Mouse (Mus musculus): ENCODE measurements around the gene Bves. TPM values are rescaled to one million over a fixed set of nuclear protein-coding genes. Genes with fewer than 3 reads are reported as not detected.
"Not testable (repeated sequence)": the region's sequence is repeated elsewhere in the genome, so short reads cannot be mapped to it uniquely, and the experiment has no call there.

Bves gene
- 7.1 and 7.8 TPM in 2 replicates for polyA plus RNA-seq (2015; fragmentation: Nextera tagmentation; extraction: Ambion mirVana)

DNA sequence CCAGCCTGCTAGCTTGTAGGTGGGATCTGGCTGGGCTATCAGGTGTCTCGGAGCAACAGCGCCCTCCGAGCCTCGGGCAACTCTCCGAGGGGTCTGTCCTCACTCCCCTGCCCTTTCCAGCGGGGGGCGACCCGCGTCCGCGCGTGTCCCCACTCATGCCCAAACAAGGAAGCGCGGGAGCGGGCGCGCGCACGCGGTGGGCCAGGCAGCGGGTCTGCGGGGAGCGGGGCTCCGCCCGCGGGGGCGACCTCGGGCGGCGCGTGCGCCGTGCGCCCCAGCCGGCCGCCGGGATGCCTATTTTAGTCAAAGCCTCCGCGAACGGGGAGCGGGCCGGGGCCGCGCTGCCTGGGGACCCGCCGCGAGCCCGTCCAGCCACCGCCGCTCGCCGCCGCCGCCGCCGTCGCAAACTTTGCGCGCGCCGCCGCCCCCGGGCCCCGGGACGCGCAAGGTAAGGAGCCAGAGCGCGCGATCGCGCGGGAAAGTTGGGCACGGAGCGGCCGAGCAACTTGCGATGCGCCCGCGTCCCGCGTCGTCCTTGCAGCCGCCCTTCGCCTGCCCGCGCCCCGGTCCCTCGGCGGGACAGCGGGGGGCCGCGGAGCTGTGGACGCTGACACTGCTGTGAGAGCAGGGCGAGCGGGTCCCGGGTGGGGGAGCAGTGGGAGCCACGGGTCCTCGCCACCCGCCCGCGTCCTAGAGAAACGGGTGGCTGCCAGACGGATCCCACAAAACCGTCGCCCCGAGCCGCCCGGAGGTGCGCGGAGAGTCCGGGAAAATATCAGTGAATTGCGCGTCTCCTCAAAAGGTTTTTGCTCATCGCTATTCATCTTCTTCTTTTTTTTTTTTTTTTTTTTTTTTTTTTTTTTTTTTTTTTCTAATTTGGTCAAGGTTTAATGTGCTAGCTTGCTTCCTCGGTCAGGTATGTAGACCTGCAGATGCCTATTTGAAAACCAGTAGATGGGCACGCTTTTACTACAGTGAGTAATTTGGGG, at the start of gene Bves:
Gene Bves, plus strand, starts transcription at position 339 of the 989 bp plus-strand sequence.
- no peak within 1 kb of the TSS for H3K27ac ChIP-seq
- H3K4me3 ChIP-seq (replicated peaks): peak within 1 kb of the TSS; percentile 59
- peak within 1 kb of the TSS; percentile 76 for H3K4me2 ChIP-seq
- H3K36me3 ChIP-seq: no peaks in the 10 kb centered on the region
- H3K9me3 ChIP-seq: no peaks in the 10 kb centered on the region
- 1% methylated on average over 90 of the region's 116 CpGs for WGBS
- H3K4me1 ChIP-seq: no peaks in the 10 kb centered on the region
- ATAC-seq (ENCODE audit: insufficient read depth, low FRiP score, low read depth): peak; percentile 77
- peaks cover 15% of the 10 kb centered on the region for H3K27me3 ChIP-seq (replicated peaks)
- H3K9ac ChIP-seq: peak within 1 kb of the TSS; percentile 32; the same call in 1 of the 2 replicates

GRCm38 (mm10) chr10:45288351-45288750, 47.2 kb upstream of the Bves start:
- no peak for ATAC-seq (ENCODE audit: insufficient read depth, low FRiP score, low read depth)
- WGBS: 43% methylated on average over 7 of the region's 7 CpGs

DNA sequence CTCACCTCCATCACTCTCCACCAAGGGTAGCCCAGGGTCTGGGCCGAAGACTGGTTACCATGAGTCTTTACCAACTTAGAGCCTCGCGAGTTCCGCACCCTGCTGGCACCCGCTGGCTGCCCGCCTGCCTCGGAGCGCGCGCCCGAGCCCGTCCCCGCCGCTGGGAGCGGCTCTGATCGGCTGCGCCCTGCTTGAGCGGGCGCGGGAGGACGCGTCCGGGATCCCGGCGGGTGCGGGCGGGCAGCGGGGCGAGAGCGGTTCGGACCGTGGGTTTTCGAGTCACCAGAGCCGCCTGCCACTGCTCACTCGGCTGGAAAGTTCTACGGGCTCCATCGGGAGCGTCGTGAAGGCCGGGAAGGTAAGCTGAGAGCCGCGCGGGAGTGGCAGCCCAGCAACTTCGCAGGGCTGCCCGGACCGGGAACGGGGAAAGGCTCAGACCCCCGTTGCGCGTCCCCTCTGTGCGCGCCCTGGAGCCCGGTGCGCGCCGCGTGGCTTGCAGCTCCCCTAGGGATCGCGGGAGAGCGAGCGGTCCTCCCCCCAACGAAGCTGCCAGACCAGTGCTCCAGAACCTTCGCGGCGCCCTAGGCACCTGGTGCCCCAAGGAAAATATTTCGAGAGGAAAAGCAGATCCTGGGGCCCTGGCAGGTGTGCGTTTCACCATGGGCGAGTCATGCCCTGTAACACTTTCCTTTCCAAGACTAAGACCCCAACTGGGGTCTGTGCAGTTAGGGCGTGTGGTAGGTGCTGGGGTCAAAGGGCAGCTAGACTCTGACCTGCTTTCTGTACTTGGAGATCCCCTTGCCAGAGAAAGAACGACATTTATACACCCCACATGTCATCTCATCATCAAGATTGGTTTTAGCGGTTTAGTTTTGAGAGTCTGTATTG, 46.1 kb upstream of the Bves start:
- ATAC-seq (ENCODE audit: insufficient read depth, low FRiP score, low read depth): peak; percentile 65; the same call in 1 of the 2 replicates
- no peaks in the 10 kb centered on the region for H3K4me1 ChIP-seq
- H3K27me3 ChIP-seq (replicated peaks): peaks cover 16% of the 10 kb centered on the region
- H3K9me3 ChIP-seq: no peaks in the 10 kb centered on the region
- no peak overlapping the region for H3K27ac ChIP-seq
- WGBS: 1% methylated on average over 62 of the region's 71 CpGs
- H3K36me3 ChIP-seq: no peaks in the 10 kb centered on the region
- peak overlapping the region; percentile 96 for H3K4me2 ChIP-seq
- peak overlapping the region; percentile 55 for H3K4me3 ChIP-seq (replicated peaks)
- H3K9ac ChIP-seq: 0 out of 2 replicates have a peak overlapping the region, but pooled peaks have one; percentile 12

More at GRCm38 (mm10) chr10:45288351-45288750, 47.2 kb upstream of the Bves start:
- H3K4me2 ChIP-seq: no peak overlapping the region
- H3K4me1 ChIP-seq: no peaks in the 10 kb centered on the region
- H3K4me3 ChIP-seq (replicated peaks): no peak overlapping the region
- H3K9ac ChIP-seq: no peak overlapping the region
- peaks cover 16% of the 10 kb centered on the region for H3K27me3 ChIP-seq (replicated peaks)
- no peak overlapping the region for H3K27ac ChIP-seq
- no peaks in the 10 kb centered on the region for H3K36me3 ChIP-seq
- H3K9me3 ChIP-seq: no peaks in the 10 kb centered on the region

- peaks cover 16% of the 10 kb centered on the region for H3K27me3 ChIP-seq (replicated peaks)
- no peaks in the 10 kb centered on the region for H3K36me3 ChIP-seq
- H3K9ac ChIP-seq: no peak overlapping the region
- no peak overlapping the region for H3K4me3 ChIP-seq (replicated peaks)
- H3K9me3 ChIP-seq: no peaks in the 10 kb centered on the region
- H3K4me2 ChIP-seq: no peak overlapping the region
- WGBS: 64% methylated on average over 5 of the region's 5 CpGs
- no peaks in the 10 kb centered on the region for H3K4me1 ChIP-seq
- no peak for ATAC-seq (ENCODE audit: insufficient read depth, low FRiP score, low read depth)
- no peak overlapping the region for H3K27ac ChIP-seq
These were observed 45.0 kb upstream of the Bves start for GRCm38 (mm10) chr10:45290618-45291017.

- not testable (repeated sequence) for H3K9ac ChIP-seq; H3K36me3 ChIP-seq; H3K27ac ChIP-seq; H3K9me3 ChIP-seq; ATAC-seq (ENCODE audit: insufficient read depth, low FRiP score, low read depth); H3K4me1 ChIP-seq; H3K4me2 ChIP-seq; H3K4me3 ChIP-seq (replicated peaks)
- peaks cover 16% of the 10 kb centered on the region for H3K27me3 ChIP-seq (replicated peaks)
- WGBS: 48% methylated on average over 4 of the region's 4 CpGs
These were observed 43.4 kb upstream of the Bves start for GRCm38 (mm10) chr10:45292159-45292558.

DNA sequence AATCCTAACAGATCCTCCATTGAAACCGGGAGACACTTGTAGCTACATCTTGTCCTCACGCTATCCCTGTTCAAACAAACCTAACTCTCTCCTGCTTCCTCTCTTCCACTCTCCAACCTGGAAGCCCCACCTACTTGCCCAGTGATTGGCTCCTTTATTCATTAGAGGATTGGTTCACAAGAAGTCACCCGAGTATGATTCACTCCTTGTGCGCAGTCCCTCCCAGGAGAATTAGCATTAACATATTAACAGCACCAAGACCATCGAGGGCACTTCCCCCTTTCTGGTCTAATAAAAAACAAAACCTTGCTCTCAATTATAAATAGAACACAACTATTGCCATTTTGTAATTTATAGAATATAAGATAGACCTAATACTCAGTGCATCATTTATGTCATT, 40.5 kb upstream of the Bves start:
- Histone ChIP-seq H3K4me1 (no peaks in the 10 kb centered on the region), H3K9me3 (no peaks in the 10 kb centered on the region)
- no peak for ATAC-seq (ENCODE audit: insufficient read depth, low FRiP score, low read depth)

GRCm38 (mm10) chr10:45298503-45298902, 37.1 kb upstream of the Bves start:
- Histone ChIP-seq H3K36me3 (no peaks in the 10 kb centered on the region), H3K9me3 (no peaks in the 10 kb centered on the region), H3K27me3 (replicated peaks) (no peaks in the 10 kb centered on the region), H3K4me2 (no peak overlapping the region), H3K4me3 (replicated peaks) (no peak overlapping the region), H3K4me1 (no peaks in the 10 kb centered on the region), H3K27ac (no peak overlapping the region), H3K9ac (no peak overlapping the region)
- WGBS: 76% methylated on average over 6 of the region's 6 CpGs
- ATAC-seq (ENCODE audit: insufficient read depth, low FRiP score, low read depth): no peak

More for the DNA sequence above, 40.5 kb upstream of the Bves start:
- Histone ChIP-seq H3K27ac (no peak overlapping the region), H3K4me3 (replicated peaks) (no peak overlapping the region), H3K4me2 (no peak overlapping the region), H3K36me3 (no peaks in the 10 kb centered on the region), H3K27me3 (replicated peaks) (0 out of 2 replicates have a peak, but pooled peaks cover 4% of the 10 kb centered on the region), H3K9ac (no peak overlapping the region)
- 79% methylated on average over 5 of the region's 5 CpGs for WGBS

DNA sequence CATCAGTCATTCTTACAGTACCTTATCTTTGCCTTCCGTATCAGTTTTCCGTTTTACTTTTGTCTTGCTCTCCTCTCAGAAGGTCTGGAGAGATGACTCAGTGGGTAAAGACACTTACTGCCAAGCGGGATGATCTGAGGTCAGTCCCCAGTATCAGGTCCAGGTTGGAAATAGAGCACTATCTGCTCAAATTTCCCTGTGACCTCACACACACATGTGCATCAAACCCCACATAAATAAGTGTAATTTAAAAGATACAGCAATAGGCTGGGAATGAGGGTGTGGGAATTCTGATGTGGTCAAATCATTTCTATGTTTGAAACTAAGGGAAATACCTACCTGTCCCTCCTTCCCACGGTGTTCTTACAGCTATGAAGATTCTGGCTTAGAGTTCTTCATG, 36.1 kb upstream of the Bves start:
- no peak for ATAC-seq (ENCODE audit: insufficient read depth, low FRiP score, low read depth)
- Histone ChIP-seq H3K27me3 (replicated peaks) (no peaks in the 10 kb centered on the region), H3K4me1 (no peaks in the 10 kb centered on the region), H3K27ac (no peak overlapping the region), H3K4me2 (no peak overlapping the region), H3K36me3 (no peaks in the 10 kb centered on the region), H3K9ac (no peak overlapping the region), H3K4me3 (replicated peaks) (no peak overlapping the region), H3K9me3 (no peaks in the 10 kb centered on the region)
- 80% methylated on average over 4 of the region's 4 CpGs for WGBS

DNA sequence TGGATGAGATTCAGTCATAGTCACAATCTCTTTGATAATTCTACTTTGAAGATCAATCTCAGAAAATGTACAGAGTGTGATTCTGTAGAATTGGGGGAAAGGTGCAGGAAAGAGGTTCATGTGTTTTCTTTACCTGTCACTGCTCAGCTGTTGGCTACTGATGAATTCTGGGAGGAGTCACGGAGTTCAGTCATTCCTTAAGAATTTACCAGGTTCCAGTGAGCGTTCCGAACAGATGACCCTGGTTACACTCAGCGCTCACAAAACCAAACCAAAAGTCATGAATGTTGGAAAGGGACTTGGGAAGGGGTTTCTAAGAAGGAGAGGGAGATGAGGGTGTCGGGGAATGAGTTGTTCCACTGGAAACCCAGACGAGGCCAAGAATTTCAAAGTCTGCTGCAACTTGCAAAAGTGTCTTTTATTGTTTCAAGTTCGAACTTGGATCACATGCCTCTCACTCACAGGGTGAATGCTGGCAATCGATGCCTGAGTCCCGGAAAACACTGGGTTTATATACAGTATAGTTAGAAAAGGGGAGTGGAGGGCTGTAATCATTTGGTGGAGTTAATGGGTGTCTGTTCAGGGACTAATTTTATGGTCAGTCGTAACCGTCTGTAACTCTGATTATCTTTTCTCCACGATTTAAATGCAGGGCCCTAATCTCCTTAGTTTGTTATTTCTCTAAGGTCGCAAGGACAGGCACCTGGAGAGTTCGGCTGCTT, 32.1 kb upstream of the Bves start:
- no peak for ATAC-seq (ENCODE audit: insufficient read depth, low FRiP score, low read depth)
- no peak overlapping the region for H3K9ac ChIP-seq
- no peaks in the 10 kb centered on the region for H3K27me3 ChIP-seq (replicated peaks)
- no peaks in the 10 kb centered on the region for H3K4me1 ChIP-seq
- no peak overlapping the region for H3K4me2 ChIP-seq
- WGBS: 44% methylated on average over 14 of the region's 14 CpGs
- no peak overlapping the region for H3K4me3 ChIP-seq (replicated peaks)
- H3K36me3 ChIP-seq: no peaks in the 10 kb centered on the region
- H3K27ac ChIP-seq: no peak overlapping the region
- H3K9me3 ChIP-seq: no peaks in the 10 kb centered on the region

DNA sequence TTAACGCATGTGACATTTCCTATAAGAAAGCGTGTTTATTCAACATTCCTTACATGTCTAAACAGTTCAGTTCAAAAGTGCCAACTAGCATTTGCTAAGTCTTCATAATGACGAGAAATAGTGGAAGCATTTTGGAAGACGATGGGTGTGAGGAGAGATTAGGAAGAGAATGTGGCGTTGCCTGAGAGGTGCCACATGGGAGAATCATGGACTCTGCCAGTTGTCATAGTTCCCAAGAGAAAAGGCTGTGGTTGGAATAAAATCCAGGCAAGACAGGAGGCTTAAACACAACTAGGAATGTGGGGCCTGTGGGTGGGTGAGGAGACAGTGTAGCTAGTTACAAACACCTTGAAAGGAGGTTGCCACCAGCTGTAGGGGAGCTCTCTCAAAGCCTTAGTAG, 30.4 kb upstream of the Bves start:
- 70% methylated on average over 5 of the region's 5 CpGs for WGBS
- no peak overlapping the region for H3K27ac ChIP-seq
- H3K4me3 ChIP-seq (replicated peaks): no peak overlapping the region
- H3K4me1 ChIP-seq: no peaks in the 10 kb centered on the region
- no peaks in the 10 kb centered on the region for H3K36me3 ChIP-seq
- no peaks in the 10 kb centered on the region for H3K27me3 ChIP-seq (replicated peaks)
- ATAC-seq (ENCODE audit: insufficient read depth, low FRiP score, low read depth): no peak
- H3K9ac ChIP-seq: no peak overlapping the region
- no peak overlapping the region for H3K4me2 ChIP-seq
- H3K9me3 ChIP-seq: no peaks in the 10 kb centered on the region

DNA sequence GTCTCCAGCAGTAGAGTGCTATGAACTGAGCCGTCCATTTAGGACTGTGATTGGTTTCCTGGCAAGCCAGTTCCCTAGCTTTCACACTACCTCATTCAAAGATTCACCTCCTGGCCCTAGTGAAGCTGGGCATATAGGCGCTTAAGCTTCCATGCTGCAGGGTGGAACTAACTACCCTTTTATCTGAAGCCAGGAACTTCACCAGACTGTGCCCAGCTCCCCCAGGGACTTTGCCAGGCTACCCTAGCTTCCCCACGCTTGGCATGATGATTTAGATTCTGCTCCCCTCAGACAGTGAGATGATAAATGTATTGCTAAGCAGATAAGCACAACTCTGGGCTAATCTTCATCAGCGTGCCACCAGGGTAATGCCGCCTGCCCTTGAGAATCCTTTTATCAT, 24.4 kb upstream of the Bves start:
- no peak overlapping the region for H3K4me2 ChIP-seq
- ATAC-seq (ENCODE audit: insufficient read depth, low FRiP score, low read depth): no peak
- no peaks in the 10 kb centered on the region for H3K27me3 ChIP-seq (replicated peaks)
- H3K9me3 ChIP-seq: no peaks in the 10 kb centered on the region
- WGBS: 74% methylated on average over 5 of the region's 5 CpGs
- H3K27ac ChIP-seq: no peak overlapping the region
- H3K36me3 ChIP-seq: no peaks in the 10 kb centered on the region
- no peak overlapping the region for H3K4me3 ChIP-seq (replicated peaks)
- no peak overlapping the region for H3K9ac ChIP-seq
- H3K4me1 ChIP-seq: no peaks in the 10 kb centered on the region
